ENCODE assay signal across 9 mouse cellular contexts in genomic region chr14:44989017-44989721, GRCm38 (mm10). TPM values are rescaled to one million over a fixed set of nuclear protein-coding genes. Genes with fewer than 3 reads are reported as not detected.
DNase-seq lines count a peak whose midpoint lies in the region; ATAC-seq and TF ChIP-seq lines count a peak whose summit lies in the region.
"Had no signal": no experiment of that assay in that cellular context is flagged by ENCODE, and none has a peak within 500 bp of the region (broad histone marks: within the 10 kb centered on the region; RNA-seq: fewer than 3 reads in every experiment).

No protein-coding gene starts in this region.

- H3K9ac ChIP-seq in kidney, postnatal 0 days (ENCODE audit: low read depth, low read length): peak overlapping the region; percentile 27; the same call in 1 of the 2 replicates
- peak overlapping the region; percentile 30; the same call in 1 of the 2 replicates for H3K9ac ChIP-seq in embryonic facial prominence, embryonic 12.5 days
- peak overlapping the region; percentile 71 for H3K9ac ChIP-seq in hindbrain, embryonic 13.5 days

- peak; percentile 10 for DNase-seq in kidney, postnatal 0 days (ENCODE audit: low spot score)
- DNase-seq in kidney, postnatal 25 days: no peak
- DNase-seq in Muller cell, postnatal 12 days (ENCODE audit: inconsistent ontology term): peak; percentile 40
- DNase-seq in splenic B cell, adult 2 months (ENCODE audit: low read depth, low spot score): peak; percentile 31
- no peak for DNase-seq in ovary, postnatal 10 days (ENCODE audit: low spot score)

- no peaks in the 10 kb centered on the region for H3K9me3 ChIP-seq in kidney, postnatal 0 days (replicated peaks; ENCODE audit: low read length)
- H3K9me3 ChIP-seq in embryonic facial prominence, embryonic 12.5 days: no peaks in the 10 kb centered on the region
- H3K9me3 ChIP-seq in hindbrain, embryonic 13.5 days: no peaks in the 10 kb centered on the region

- H3K4me1 ChIP-seq in kidney, postnatal 0 days (replicated peaks; ENCODE audit: insufficient read depth, low read length): peaks cover 15% of the 10 kb centered on the region
- H3K4me1 ChIP-seq in embryonic facial prominence, embryonic 12.5 days: peaks cover 4% of the 10 kb centered on the region; the same call in 1 of the 2 replicates
- H3K4me1 ChIP-seq in hindbrain, embryonic 13.5 days (replicated peaks): peaks cover 18% of the 10 kb centered on the region

- H3K79me2 ChIP-seq in macrophage (ENCODE audit: inconsistent target): peaks cover 20% of the 10 kb centered on the region; the same call in 1 of the 2 replicates

- no peaks in the 10 kb centered on the region for H3K36me3 ChIP-seq in kidney, postnatal 0 days (ENCODE audit: insufficient read depth, low read length)
- no peaks in the 10 kb centered on the region for H3K36me3 ChIP-seq in embryonic facial prominence, embryonic 12.5 days
- no peaks in the 10 kb centered on the region for H3K36me3 ChIP-seq in hindbrain, embryonic 13.5 days
- H3K36me3 ChIP-seq in macrophage (ENCODE audit: inconsistent target): no peaks in the 10 kb centered on the region
- no peaks in the 10 kb centered on the region for H3K36me3 ChIP-seq in splenic B cell, adult 2 months (ENCODE audit: control insufficient read depth, insufficient read depth, low read length, poor library complexity, severe bottlenecking)

- TF ChIP-seq CTCF in kidney, postnatal 0 days (IDR thresholded peaks at IDR 0.05; ENCODE audit: low read depth): no peak

- H3K4me3 ChIP-seq in kidney, postnatal 0 days (replicated peaks; ENCODE audit: low read depth, low read length): peak overlapping the region; percentile 46
- H3K4me3 ChIP-seq in embryonic facial prominence, embryonic 12.5 days: peak overlapping the region; percentile 44
- peak overlapping the region; percentile 50 for H3K4me3 ChIP-seq in hindbrain, embryonic 13.5 days
- peak overlapping the region; percentile 73 for H3K4me3 ChIP-seq in macrophage (ENCODE audit: inconsistent target)
- H3K4me3 ChIP-seq: myocyte had no signal

- WGBS in kidney, postnatal 0 days: under 1% methylated on average over 45 of the region's 45 CpGs
- WGBS in embryonic facial prominence, embryonic 12.5 days: 2% methylated on average over 45 of the region's 45 CpGs
- 3% methylated on average over 45 of the region's 45 CpGs for WGBS in hindbrain, embryonic 13.5 days
- whole genome bisulfite sequencing in macrophage (ENCODE audit: missing documents): 3% methylated on average over 45 of the region's 45 CpGs

- ATAC-seq in kidney, postnatal 0 days (replicated peaks; ENCODE audit: low FRiP score, low read depth): no peak
- no peak for ATAC-seq in embryonic facial prominence, embryonic 12.5 days (ENCODE audit: insufficient number of reproducible peaks, insufficient read depth, low FRiP score, low TSS enrichment)
- ATAC-seq in hindbrain, embryonic 13.5 days (ENCODE audit: low FRiP score): peak; percentile 63

- H3K27me3 ChIP-seq in kidney, postnatal 0 days (ENCODE audit: insufficient read depth, low read length): no peaks in the 10 kb centered on the region
- peaks cover 25% of the 10 kb centered on the region for H3K27me3 ChIP-seq in embryonic facial prominence, embryonic 12.5 days
- H3K27me3 ChIP-seq in hindbrain, embryonic 13.5 days: peaks cover 33% of the 10 kb centered on the region
- no peaks in the 10 kb centered on the region for H3K27me3 ChIP-seq in splenic B cell, adult 2 months (ENCODE audit: control insufficient read depth, insufficient read depth, low read length, poor library complexity, severe bottlenecking)

- H3K4me2 ChIP-seq in kidney, postnatal 0 days (ENCODE audit: low read length): peak overlapping the region; percentile 84
- peak overlapping the region; percentile 87 for H3K4me2 ChIP-seq in embryonic facial prominence, embryonic 12.5 days (replicated peaks)
- peak overlapping the region; percentile 88 for H3K4me2 ChIP-seq in hindbrain, embryonic 13.5 days

- H3K27ac ChIP-seq in kidney, postnatal 0 days: no peak overlapping the region
- no peak overlapping the region; the same call in 1 of the 2 replicates for H3K27ac ChIP-seq in embryonic facial prominence, embryonic 12.5 days
- no peak overlapping the region for H3K27ac ChIP-seq in hindbrain, embryonic 13.5 days
- peak overlapping the region; percentile 83 for H3K27ac ChIP-seq in macrophage

RNA-seq across cellular contexts. Expression of gene Ptger2, which starts 1.2 kb away (rescaled TPM):
- polyA plus RNA-seq in kidney, postnatal 0 days (2015; fragmentation: Nextera tagmentation; extraction: Ambion mirVana): 1.1 and 1.2 TPM in 2 replicates
- polyA plus RNA-seq in embryonic facial prominence, embryonic 12.5 days (2016; fragmentation: Nextera tagmentation; extraction: Ambion mirVana): 0.77 and 0.78 TPM in 2 replicates
- 0.71 and 0.74 TPM in 2 replicates for polyA plus RNA-seq in hindbrain, embryonic 13.5 days (2015; fragmentation: Nextera tagmentation; extraction: Ambion mirVana)
- 10 to 100 TPM in 15 of 26 experiments, 1 to 10 TPM in 11; 1.9 to 32.8 (median 11.7) TPM for total RNA-seq in macrophage (2018; cell fraction: chromatin; rRNA removed)
- 1 to 10 TPM; 1.6 to 6.0 (median 3.3) TPM for total RNA-seq in macrophage (2018; cell fraction: cytosol; rRNA removed)
- 10 to 100 TPM in 20 of 26 experiments, 1 to 10 TPM in 6; 3.7 to 62.5 (median 16.6) TPM for total RNA-seq in macrophage (2018; cell fraction: nucleus; rRNA removed)
- polyA plus RNA-seq in macrophage (2018): 2.1 to 3.0 TPM (median 2.4 TPM) in 3 replicates

Comparison
In these comparisons a context has a peak if more than half of its experiments do, and no peak if none do; other contexts are left out.
1. DNase-seq: peak in kidney, postnatal 0 days (single experiment), Muller cell, postnatal 12 days (single experiment) and splenic B cell, adult 2 months (single experiment); none in kidney, postnatal 25 days (0 of 2) and ovary, postnatal 10 days (single experiment).
2. Peak in every context shown above with its lines, with median percentiles within 50 percentile points of each other: H3K4me2 ChIP-seq, H3K4me3 ChIP-seq and H3K9ac ChIP-seq.